Comparison of ENCODE assay signal across 9 mouse cellular contexts in the genomic region with DNA sequence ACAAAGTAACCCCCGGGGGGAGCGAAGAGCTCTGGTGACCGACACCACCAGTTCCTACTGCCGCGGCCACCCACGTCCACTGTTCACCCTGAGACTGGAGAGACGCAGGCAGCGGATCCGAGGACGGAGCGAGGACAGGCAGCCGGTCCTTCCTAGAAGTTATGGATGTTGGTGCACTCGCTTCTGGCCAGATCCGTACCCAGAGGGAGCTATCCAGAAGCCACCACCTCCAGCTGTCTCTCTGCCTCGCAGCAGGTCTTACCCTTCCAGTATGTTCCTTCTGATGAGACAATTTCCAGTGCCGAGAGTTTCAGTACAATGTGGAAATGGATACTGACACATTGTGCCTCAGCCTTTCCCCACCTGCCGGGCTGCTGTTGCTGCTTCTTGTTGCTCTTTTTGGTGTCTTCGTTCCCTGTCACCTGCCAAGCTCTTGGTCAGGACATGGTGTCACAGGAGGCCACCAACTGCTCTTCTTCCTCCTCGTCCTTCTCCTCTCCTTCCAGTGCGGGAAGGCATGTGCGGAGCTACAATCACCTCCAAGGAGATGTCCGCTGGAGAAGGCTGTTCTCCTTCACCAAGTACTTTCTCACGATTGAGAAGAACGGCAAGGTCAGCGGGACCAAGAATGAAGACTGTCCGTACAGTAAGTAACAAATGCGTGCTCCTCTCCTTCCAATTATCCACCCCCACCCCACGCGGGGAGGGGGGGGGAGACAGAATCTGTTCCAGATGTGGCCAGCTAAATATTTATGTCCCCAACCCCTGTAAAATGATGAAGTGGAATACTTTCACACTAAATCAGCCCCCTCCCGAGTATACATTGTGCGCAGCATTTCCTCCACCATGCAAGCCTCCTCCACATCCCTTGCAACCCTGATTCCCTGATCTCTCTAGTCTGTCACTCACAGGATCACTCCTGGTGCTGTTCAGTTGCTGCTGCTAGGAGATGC. TPM values are rescaled to one million over a fixed set of nuclear protein-coding genes. Genes with fewer than 3 reads are reported as not detected.
A peak's percentile ranks its signal among the peaks of the same experiment; 100 is the strongest.
DNase-seq lines count a peak whose midpoint lies in the region; ATAC-seq and TF ChIP-seq lines count a peak whose summit lies in the region.
"Had no signal": no experiment of that assay in that cellular context is flagged by ENCODE, and none has a peak within 500 bp of the region (broad histone marks: within the 10 kb centered on the region; RNA-seq: fewer than 3 reads in every experiment).

No protein-coding gene starts in this region.

- H3K4me3 ChIP-seq in testis, adult 2 months (ENCODE audit: control insufficient read depth, low read depth, low read length), result peak overlapping the region; percentile 25; the same call in 1 of the 2 replicates
- peak overlapping the region; percentile 53 for H3K4me3 ChIP-seq in intestine, embryonic 14.5 days (ENCODE audit: low read depth, low read length)
- 0 out of 2 replicates have a peak overlapping the region, but pooled peaks have one; percentile 30 for H3K4me3 ChIP-seq in liver, postnatal 0 days (ENCODE audit: low read depth, low read length)

- TF ChIP-seq POLR2A in testis, adult 2 months (IDR thresholded peaks at IDR 0.05; ENCODE audit: control insufficient read depth, low read depth, low read length), result no peak

- H3K4me2 ChIP-seq in intestine, embryonic 14.5 days (ENCODE audit: low read length), result peak overlapping the region; percentile 75
- H3K4me2 ChIP-seq in liver, postnatal 0 days (ENCODE audit: low read depth, low read length), result peak overlapping the region; percentile 63

- peak; percentile 34; the same call in 1 of the 2 replicates for ATAC-seq in intestine, embryonic 14.5 days (replicated peaks; ENCODE audit: low FRiP score, low TSS enrichment, low read depth)
- 0 out of 2 replicates have a peak, but pooled peaks have one; percentile 13 for ATAC-seq in liver, postnatal 0 days

- no peak overlapping the region for H3K27ac ChIP-seq in testis, adult 2 months (ENCODE audit: control insufficient read depth, insufficient read depth, low read depth, low read length)
- peak overlapping the region; percentile 45; the same call in 1 of the 2 replicates for H3K27ac ChIP-seq in intestine, embryonic 14.5 days (ENCODE audit: low read depth)
- no peak overlapping the region for H3K27ac ChIP-seq in liver, postnatal 0 days (ENCODE audit: low read depth)

- TF ChIP-seq EP300 in liver, postnatal 0 days (IDR thresholded peaks at IDR 0.05; ENCODE audit: low read depth), result no peak

- 4% methylated on average over 31 of the region's 31 CpGs for WGBS in intestine, embryonic 14.5 days
- WGBS in liver, postnatal 0 days (ENCODE audit: insufficient replicate concordance), result 3% methylated on average over 31 of the region's 31 CpGs

- no peaks in the 10 kb centered on the region for H3K36me3 ChIP-seq in testis, adult 2 months (ENCODE audit: control insufficient read depth, insufficient read depth, low read length)
- H3K36me3 ChIP-seq in intestine, embryonic 14.5 days (ENCODE audit: control insufficient read depth, insufficient read depth, low read length), result no peaks in the 10 kb centered on the region
- H3K36me3 ChIP-seq in liver, postnatal 0 days (replicated peaks; ENCODE audit: insufficient read depth, low read length), result no peaks in the 10 kb centered on the region

- H3K9me3 ChIP-seq in intestine, embryonic 14.5 days (ENCODE audit: control insufficient read depth, low read length), result no peaks in the 10 kb centered on the region
- no peaks in the 10 kb centered on the region for H3K9me3 ChIP-seq in liver, postnatal 0 days (ENCODE audit: low read length)

- peaks cover 5% of the 10 kb centered on the region for H3K4me1 ChIP-seq in testis, adult 2 months (ENCODE audit: control insufficient read depth, insufficient read depth, low read length)
- peaks cover 2% of the 10 kb centered on the region; the same call in 1 of the 2 replicates for H3K4me1 ChIP-seq in intestine, embryonic 14.5 days (replicated peaks; ENCODE audit: control insufficient read depth, insufficient read depth, low read length)
- no peaks in the 10 kb centered on the region for H3K4me1 ChIP-seq in liver, postnatal 0 days (ENCODE audit: insufficient read depth)

- H3K27me3 ChIP-seq in testis, adult 2 months (ENCODE audit: control insufficient read depth, insufficient read depth, low read length), result no peaks in the 10 kb centered on the region
- peaks cover 7% of the 10 kb centered on the region for H3K27me3 ChIP-seq in intestine, embryonic 14.5 days (replicated peaks; ENCODE audit: control insufficient read depth, insufficient read depth, low read length)
- peaks cover 30% of the 10 kb centered on the region for H3K27me3 ChIP-seq in liver, postnatal 0 days (ENCODE audit: insufficient read depth, low read length)

- DNase-seq in adrenal gland, postnatal 14 days, result peak; percentile 13
- no peak for DNase-seq in adrenal gland, postnatal 10 days
- DNase-seq in testis, postnatal 14 days (ENCODE audit: low spot score), result no peak
- peak; percentile 78 for DNase-seq in intestine, embryonic 14.5 days (ENCODE audit: low spot score)
- no peak for DNase-seq in liver, postnatal 0 days
- peak; percentile 22 to 33 for DNase-seq in right cerebral cortex, adult 2 months (ENCODE audit: low spot score in 2 of 2)
- DNase-seq in spleen, postnatal 4 days (ENCODE audit: low spot score in 2 of 2), result no peak

- TF ChIP-seq CTCF in testis, adult 2 months (IDR thresholded peaks at IDR 0.05; ENCODE audit: control insufficient read depth, insufficient read depth, insufficient replicate concordance, low read depth, low read length), result no peak
- no peak for TF ChIP-seq CTCF in liver, postnatal 0 days (IDR thresholded peaks at IDR 0.05; ENCODE audit: low read depth)

- peak overlapping the region; percentile 44 for H3K9ac ChIP-seq in intestine, embryonic 14.5 days (ENCODE audit: low read length)
- H3K9ac ChIP-seq in liver, postnatal 0 days (replicated peaks), result no peak overlapping the region

RNA-seq across cellular contexts. Expression of gene Fgf10, which starts 45.8 kb away (rescaled TPM):
- 1.9 and 2.2 TPM in 2 replicates for total RNA-seq in adrenal gland, postnatal 14 days (2021)
- total RNA-seq in adrenal gland, postnatal 10 days (2021), result 1 to 10 TPM; 3.6 to 4.4 TPM
- 0.73 and 0.83 TPM in 2 replicates for polyA plus RNA-seq in testis, adult 2 months (2012; rRNA removed)
- 3.3 and 4.0 TPM in 2 replicates for polyA plus RNA-seq in intestine, embryonic 14.5 days (2014; fragmentation: Nextera tagmentation; extraction: Ambion mirVana)
- polyA plus RNA-seq in liver, postnatal 0 days (2015; fragmentation: Nextera tagmentation; extraction: Ambion mirVana), result 0.05 and 0.06 TPM in 2 replicates
- polyA plus RNA-seq: spleen, adult 2 months had no signal

Comparison
In these comparisons a context has a peak if more than half of its experiments do, and no peak if none do; other contexts are left out.
1. DNase-seq: peak in adrenal gland, postnatal 14 days (single experiment), intestine, embryonic 14.5 days (single experiment) and right cerebral cortex, adult 2 months (2 of 2); none in adrenal gland, postnatal 10 days (single experiment), testis, postnatal 14 days (single experiment), liver, postnatal 0 days (single experiment) and spleen, postnatal 4 days (0 of 2).
2. Peak in every context shown above with its lines, with median percentiles within 50 percentile points of each other: H3K4me3 ChIP-seq.